Mouse (Mus musculus): ENCODE results near the gene Iqgap3. TPM values are rescaled to one million over a fixed set of nuclear protein-coding genes. Genes with fewer than 3 reads are reported as not detected.

Iqgap3 gene
- polyA plus RNA-seq, 1 experiment from 2014 or later = 2.8 TPM

DNA sequence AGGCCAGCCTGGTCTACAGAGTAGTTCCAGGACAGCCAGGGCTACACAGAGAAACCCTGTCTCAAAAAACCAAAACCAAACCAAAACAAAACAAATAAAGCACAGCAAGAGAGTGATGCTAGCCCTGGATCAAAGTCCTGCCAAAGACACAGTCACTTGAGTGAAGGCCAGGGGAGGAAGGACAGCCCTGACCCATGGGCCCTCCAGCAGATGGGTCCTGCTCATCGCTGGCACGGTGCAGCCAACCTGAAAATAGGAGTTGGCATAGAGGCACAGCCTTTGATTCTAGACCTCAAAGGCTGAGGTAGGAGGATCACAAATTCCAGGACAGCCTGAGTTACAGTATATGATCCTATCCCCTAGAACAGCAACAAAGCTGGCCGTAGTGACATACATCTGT lies 49.3 kb downstream of the Iqgap3 start:
- H3K27me3 ChIP-seq (replicated peaks; ENCODE audit: control insufficient read depth, insufficient read depth, low read length) = no peaks in the 10 kb centered on the region
- no peaks in the 10 kb centered on the region for H3K9me3 ChIP-seq (ENCODE audit: control insufficient read depth, low read length)

DNA sequence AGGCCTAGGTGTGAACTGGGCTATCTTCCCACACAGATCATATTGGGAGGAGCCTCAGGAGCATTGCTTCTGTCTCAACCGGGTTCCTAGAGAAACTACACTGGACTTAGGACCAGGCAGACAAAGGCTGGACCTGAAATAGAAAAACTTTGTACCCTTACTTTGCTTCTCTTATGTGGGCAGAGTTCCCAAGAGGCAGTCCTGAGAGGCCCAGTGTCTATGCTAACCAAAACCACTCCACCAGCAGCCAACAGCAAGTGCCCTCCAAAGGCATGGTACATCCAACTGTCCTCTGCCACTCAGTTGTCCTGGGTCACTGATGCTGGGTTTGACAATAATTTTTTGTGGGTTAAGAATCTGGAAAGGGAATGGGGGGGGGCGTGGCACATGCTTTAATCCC lies 50.7 kb downstream of the Iqgap3 start:
- Histone ChIP-seq H3K4me1 (ENCODE audit: control insufficient read depth, insufficient read depth, low read depth, low read length) (peaks cover 4% of the 10 kb centered on the region), H3K4me3 (ENCODE audit: low read length) (no peak overlapping the region), H3K9ac (ENCODE audit: low read depth, low read length) (no peak overlapping the region), H3K4me2 (ENCODE audit: low read length) (no peak overlapping the region), H3K27ac (ENCODE audit: low read depth, low read length) (no peak overlapping the region), H3K27me3 (replicated peaks; ENCODE audit: control insufficient read depth, insufficient read depth, low read length) (no peaks in the 10 kb centered on the region), H3K36me3 (ENCODE audit: control insufficient read depth, insufficient read depth, low read length) (no peaks in the 10 kb centered on the region), H3K9me3 (ENCODE audit: control insufficient read depth, low read length) (no peaks in the 10 kb centered on the region)
- 80% methylated on average over 2 of the region's 2 CpGs for WGBS
- no peak for ATAC-seq

More for the DNA sequence above, 49.3 kb downstream of the Iqgap3 start:
- ATAC-seq = no peak
- Histone ChIP-seq H3K9ac (ENCODE audit: low read depth, low read length) (no peak overlapping the region), H3K4me1 (ENCODE audit: control insufficient read depth, insufficient read depth, low read depth, low read length) (peaks cover 2% of the 10 kb centered on the region; the same call in 1 of the 2 replicates), H3K36me3 (ENCODE audit: control insufficient read depth, insufficient read depth, low read length) (no peaks in the 10 kb centered on the region), H3K4me2 (ENCODE audit: low read length) (no peak overlapping the region), H3K4me3 (ENCODE audit: low read length) (no peak overlapping the region), H3K27ac (ENCODE audit: low read depth, low read length) (no peak overlapping the region)
- 91% methylated on average over 3 of the region's 3 CpGs for WGBS

DNA sequence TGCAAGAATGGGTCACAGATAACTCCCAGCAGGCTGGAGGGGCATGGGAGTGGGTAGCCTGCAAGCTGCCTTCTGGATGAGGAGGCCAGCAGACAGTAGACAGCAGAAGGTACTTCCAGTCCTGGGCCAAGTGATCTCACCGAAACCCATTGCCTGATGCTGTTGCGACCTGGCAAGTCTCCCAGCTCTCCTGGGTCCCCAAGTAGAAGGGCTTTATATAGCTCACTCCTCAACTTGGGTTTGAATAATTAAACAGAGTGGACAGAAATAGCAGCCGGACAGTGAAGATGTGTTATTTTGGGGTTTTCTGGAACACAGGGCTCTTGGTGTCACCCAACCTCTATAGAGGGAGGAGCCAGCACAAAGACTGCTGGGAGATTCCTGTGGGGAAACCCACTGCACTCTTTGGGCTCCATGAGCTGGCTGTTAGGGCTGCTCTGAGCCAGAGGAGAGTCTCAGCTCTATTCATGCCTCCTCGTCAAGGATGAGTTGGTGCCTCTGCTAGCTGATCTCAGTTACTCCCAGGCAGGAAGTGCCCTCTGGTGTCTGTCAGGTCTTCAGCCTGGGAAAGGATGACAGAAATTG lies 51.5 kb downstream of the Iqgap3 start:
- H3K9ac ChIP-seq (ENCODE audit: low read depth, low read length) = no peak overlapping the region
- ATAC-seq = 0 out of 2 replicates have a peak, but pooled peaks have one; percentile 38
- WGBS = 62% methylated on average over 4 of the region's 4 CpGs
- no peak overlapping the region for H3K4me3 ChIP-seq (ENCODE audit: low read length)
- H3K27ac ChIP-seq (ENCODE audit: low read depth, low read length) = no peak overlapping the region; the same call in 1 of the 2 replicates
- no peaks in the 10 kb centered on the region for H3K36me3 ChIP-seq (ENCODE audit: control insufficient read depth, insufficient read depth, low read length)
- H3K4me1 ChIP-seq (ENCODE audit: control insufficient read depth, insufficient read depth, low read depth, low read length) = peaks cover 11% of the 10 kb centered on the region
- no peaks in the 10 kb centered on the region for H3K27me3 ChIP-seq (replicated peaks; ENCODE audit: control insufficient read depth, insufficient read depth, low read length)
- H3K4me2 ChIP-seq (ENCODE audit: low read length) = no peak overlapping the region
- H3K9me3 ChIP-seq (ENCODE audit: control insufficient read depth, low read length) = no peaks in the 10 kb centered on the region

DNA sequence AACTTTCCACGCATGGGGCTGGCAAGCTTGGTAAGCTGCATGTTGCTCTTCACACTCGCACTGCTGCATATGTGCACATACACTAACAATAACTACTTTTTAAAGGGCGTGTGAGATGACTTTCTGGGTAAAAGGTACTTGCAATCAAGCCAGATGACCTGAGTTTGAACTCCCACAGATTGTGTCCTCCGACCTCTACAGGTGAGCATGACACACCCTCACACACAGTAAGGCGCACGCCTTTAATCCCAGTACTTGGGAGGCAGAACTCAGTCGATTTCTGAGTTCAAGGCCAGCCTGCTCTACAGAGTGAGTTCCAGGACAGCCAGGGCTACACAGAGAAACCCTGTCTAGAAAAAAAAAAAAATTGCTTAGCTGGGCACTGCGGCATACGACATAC lies 54.6 kb downstream of the Iqgap3 start:
- no peak for ATAC-seq
- Histone ChIP-seq H3K36me3 (ENCODE audit: control insufficient read depth, insufficient read depth, low read length) (no peaks in the 10 kb centered on the region), H3K4me2 (ENCODE audit: low read length) (no peak overlapping the region), H3K9me3 (ENCODE audit: control insufficient read depth, low read length) (no peaks in the 10 kb centered on the region), H3K4me3 (ENCODE audit: low read length) (no peak overlapping the region), H3K9ac (ENCODE audit: low read depth, low read length) (no peak overlapping the region), H3K4me1 (ENCODE audit: control insufficient read depth, insufficient read depth, low read depth, low read length) (peaks cover 21% of the 10 kb centered on the region), H3K27ac (ENCODE audit: low read depth, low read length) (no peak overlapping the region), H3K27me3 (replicated peaks; ENCODE audit: control insufficient read depth, insufficient read depth, low read length) (no peaks in the 10 kb centered on the region)
- 86% methylated on average over 9 of the region's 9 CpGs for WGBS

DNA sequence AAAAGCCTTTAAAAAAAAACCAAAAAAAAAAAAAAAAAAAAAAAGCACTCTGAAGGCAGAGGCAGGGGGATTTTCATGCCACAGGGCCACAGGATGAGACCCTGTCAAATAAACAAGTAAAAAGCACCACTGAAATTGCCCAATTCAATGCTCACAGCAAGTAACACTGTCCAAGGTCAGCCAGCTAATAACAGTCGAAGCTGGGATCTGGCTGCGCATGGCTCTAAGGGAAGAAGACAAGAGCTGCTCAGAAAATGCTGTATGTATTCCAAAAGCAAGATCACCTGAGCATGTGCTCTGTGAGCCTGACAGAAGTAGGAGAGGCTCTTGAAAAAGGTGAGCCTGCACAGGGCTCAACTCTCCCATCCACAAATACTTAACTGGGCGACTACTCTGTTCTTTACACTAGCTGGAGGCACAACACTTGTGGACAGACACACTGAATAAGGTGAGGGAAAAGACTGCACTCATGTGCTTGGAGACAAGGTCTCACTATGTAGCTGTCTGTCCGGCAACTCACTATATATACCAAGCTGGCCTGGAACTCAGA lies 55.2 kb downstream of the Iqgap3 start:
- H3K4me1 ChIP-seq (ENCODE audit: control insufficient read depth, insufficient read depth, low read depth, low read length) = peaks cover 25% of the 10 kb centered on the region
- H3K9ac ChIP-seq (ENCODE audit: low read depth, low read length) = 0 out of 2 replicates have a peak overlapping the region, but pooled peaks have one; percentile 3
- H3K27me3 ChIP-seq (replicated peaks; ENCODE audit: control insufficient read depth, insufficient read depth, low read length) = no peaks in the 10 kb centered on the region
- H3K4me3 ChIP-seq (ENCODE audit: low read length) = no peak overlapping the region
- no peaks in the 10 kb centered on the region for H3K36me3 ChIP-seq (ENCODE audit: control insufficient read depth, insufficient read depth, low read length)
- WGBS = 88% methylated on average over 4 of the region's 4 CpGs
- H3K4me2 ChIP-seq (ENCODE audit: low read length) = no peak overlapping the region
- ATAC-seq = no peak
- H3K27ac ChIP-seq (ENCODE audit: low read depth, low read length) = no peak overlapping the region
- H3K9me3 ChIP-seq (ENCODE audit: control insufficient read depth, low read length) = no peaks in the 10 kb centered on the region

DNA sequence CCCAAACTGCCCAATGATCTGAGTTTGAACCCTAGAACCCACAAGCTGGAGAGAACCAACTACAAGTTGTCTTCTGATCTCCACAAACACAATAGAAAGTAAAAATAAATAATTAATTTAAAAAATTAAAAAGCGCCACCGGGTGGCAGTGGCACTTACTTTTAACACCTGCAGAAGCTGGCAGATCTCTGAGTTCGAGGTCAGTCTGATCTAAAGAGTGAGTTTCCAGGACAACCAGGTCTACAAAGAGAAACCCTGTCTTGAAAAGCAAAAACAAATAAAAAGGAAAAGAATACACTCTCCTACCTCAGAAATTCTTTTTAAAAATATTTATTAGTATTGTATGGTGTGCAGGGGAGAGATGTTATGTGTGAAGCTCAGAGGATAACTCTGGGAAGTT lies 56.0 kb downstream of the Iqgap3 start:
- peak overlapping the region; percentile 62 for H3K9ac ChIP-seq (ENCODE audit: low read depth, low read length)

DNA sequence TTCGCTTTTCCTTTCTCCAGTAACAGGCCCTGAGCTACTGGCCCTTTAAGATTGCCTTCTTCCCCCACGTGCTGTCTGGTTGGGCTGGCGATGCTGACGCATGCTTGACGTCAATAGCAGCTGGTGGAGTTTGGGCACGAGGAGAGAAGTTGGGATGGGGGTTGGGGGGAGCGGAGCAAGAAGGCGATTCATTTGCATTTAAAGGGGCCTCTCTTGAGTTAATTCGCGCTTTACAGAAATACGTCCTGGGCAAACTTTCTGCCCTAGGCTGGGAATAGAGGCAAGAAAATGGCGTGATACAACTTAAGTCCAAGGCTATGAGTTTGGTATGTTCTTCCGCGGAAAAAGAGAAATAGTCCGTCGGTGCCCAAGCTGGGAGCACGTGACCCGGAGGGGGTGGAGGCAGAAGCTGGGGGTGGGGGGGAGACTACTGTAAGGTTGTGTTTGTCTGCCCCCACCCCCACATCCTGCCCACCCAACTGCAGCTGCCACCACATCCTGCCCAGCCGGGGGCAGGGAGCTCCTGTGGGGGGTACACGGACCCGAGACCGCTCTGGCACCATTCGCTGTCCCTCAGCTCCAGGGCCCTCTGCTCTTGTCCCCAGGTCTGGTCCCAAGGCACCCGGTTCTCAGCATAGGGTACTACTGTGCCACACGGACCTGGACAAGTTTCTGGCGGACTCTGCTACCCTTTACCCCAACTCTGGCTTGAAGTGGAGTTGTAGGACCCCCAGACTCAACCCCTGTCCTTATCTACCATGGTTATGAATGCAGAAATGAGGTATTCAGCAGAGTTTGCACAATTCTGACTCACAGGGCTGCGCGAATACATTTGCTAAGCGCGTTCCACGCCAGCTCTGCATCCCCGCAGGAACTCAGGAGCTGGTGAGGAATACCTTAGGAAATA lies 56.8 kb downstream of the Iqgap3 start:
- peak overlapping the region; percentile 72 for H3K9ac ChIP-seq (ENCODE audit: low read depth, low read length)
- H3K9me3 ChIP-seq (ENCODE audit: control insufficient read depth, low read length) = no peaks in the 10 kb centered on the region
- H3K36me3 ChIP-seq (ENCODE audit: control insufficient read depth, insufficient read depth, low read length) = no peaks in the 10 kb centered on the region
- peaks cover 24% of the 10 kb centered on the region for H3K4me1 ChIP-seq (ENCODE audit: control insufficient read depth, insufficient read depth, low read depth, low read length)
- ATAC-seq = peak; percentile 79
- peak overlapping the region; percentile 99 for H3K4me2 ChIP-seq (ENCODE audit: low read length)
- no peaks in the 10 kb centered on the region for H3K27me3 ChIP-seq (replicated peaks; ENCODE audit: control insufficient read depth, insufficient read depth, low read length)
- peak overlapping the region; percentile 89 for H3K27ac ChIP-seq (ENCODE audit: low read depth, low read length)
- under 1% methylated on average over 32 of the region's 32 CpGs for WGBS
- peak overlapping the region; percentile 64 for H3K4me3 ChIP-seq (ENCODE audit: low read length)

More for the DNA sequence above, 56.0 kb downstream of the Iqgap3 start:
- no peaks in the 10 kb centered on the region for H3K9me3 ChIP-seq (ENCODE audit: control insufficient read depth, low read length)
- H3K36me3 ChIP-seq (ENCODE audit: control insufficient read depth, insufficient read depth, low read length) = no peaks in the 10 kb centered on the region
- H3K4me2 ChIP-seq (ENCODE audit: low read length) = peak overlapping the region; percentile 99
- 5% methylated on average over 3 of the region's 3 CpGs for WGBS
- H3K4me1 ChIP-seq (ENCODE audit: control insufficient read depth, insufficient read depth, low read depth, low read length) = peaks cover 25% of the 10 kb centered on the region
- H3K27me3 ChIP-seq (replicated peaks; ENCODE audit: control insufficient read depth, insufficient read depth, low read length) = no peaks in the 10 kb centered on the region
- peak overlapping the region; percentile 75; the same call in 1 of the 2 replicates for H3K27ac ChIP-seq (ENCODE audit: low read depth, low read length)
- no peak for ATAC-seq
- peak overlapping the region; percentile 64 for H3K4me3 ChIP-seq (ENCODE audit: low read length)

DNA sequence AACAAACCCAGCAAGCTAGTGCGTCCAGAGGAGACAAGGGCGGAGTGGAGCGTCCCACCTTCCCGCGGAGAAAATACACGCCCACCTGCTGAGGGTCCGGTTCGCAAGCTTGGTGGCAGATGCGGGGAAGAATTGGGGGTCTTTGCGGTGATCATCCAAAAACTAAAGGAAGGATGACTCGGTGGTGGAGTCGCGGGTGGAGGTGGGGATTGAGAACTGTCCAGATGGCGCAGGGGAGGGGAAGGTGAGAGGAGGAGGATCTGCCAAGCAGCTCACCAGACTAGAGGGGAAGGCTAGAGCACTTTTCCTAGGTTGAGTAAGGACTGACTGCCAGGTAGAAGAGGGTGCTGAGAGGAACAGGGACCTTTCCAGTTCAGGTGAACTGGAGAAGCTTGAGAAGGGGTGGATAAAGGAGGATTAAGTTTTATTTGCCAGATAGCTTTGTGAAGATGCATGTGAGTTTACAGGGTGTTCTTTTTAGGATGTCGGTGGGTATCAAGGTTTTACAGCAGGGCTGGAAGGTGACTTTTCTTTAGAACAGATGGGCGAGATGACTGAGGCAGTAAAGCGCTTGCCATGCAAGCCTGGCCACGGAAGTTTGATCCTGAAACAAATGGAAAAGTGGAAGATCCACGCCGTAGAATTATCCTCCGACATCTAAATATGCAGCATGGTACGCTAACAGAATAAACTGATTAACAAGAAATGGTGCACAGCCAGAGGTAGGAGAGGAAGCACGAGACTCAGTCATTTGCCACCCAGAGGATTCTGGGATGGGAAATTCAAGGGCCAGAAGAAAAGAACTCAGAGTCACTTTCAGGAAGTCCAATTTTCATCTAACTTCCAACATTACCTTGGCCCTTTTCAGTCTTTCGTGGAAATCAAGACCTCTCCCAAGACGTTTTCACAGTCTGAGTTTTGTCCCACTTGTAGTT lies 57.7 kb downstream of the Iqgap3 start:
- no peak for ATAC-seq
- H3K4me2 ChIP-seq (ENCODE audit: low read length) = peak overlapping the region; percentile 99
- H3K27me3 ChIP-seq (replicated peaks; ENCODE audit: control insufficient read depth, insufficient read depth, low read length) = no peaks in the 10 kb centered on the region
- H3K4me3 ChIP-seq (ENCODE audit: low read length) = peak overlapping the region; percentile 64
- H3K4me1 ChIP-seq (ENCODE audit: control insufficient read depth, insufficient read depth, low read depth, low read length) = peaks cover 34% of the 10 kb centered on the region
- H3K27ac ChIP-seq (ENCODE audit: low read depth, low read length) = peak overlapping the region; percentile 89
- no peaks in the 10 kb centered on the region for H3K36me3 ChIP-seq (ENCODE audit: control insufficient read depth, insufficient read depth, low read length)
- no peaks in the 10 kb centered on the region for H3K9me3 ChIP-seq (ENCODE audit: control insufficient read depth, low read length)
- H3K9ac ChIP-seq (ENCODE audit: low read depth, low read length) = peak overlapping the region; percentile 72
- 16% methylated on average over 25 of the region's 25 CpGs for WGBS

Measured in hindbrain, embryonic 16.5 days (tissue).